Mouse (Mus musculus): ENCODE measurements at regions not wholly inside any gene's neighbourhood (a gene's known extent, or its start where the extent isn't known, plus 50 kb on each side); places are given as distances from the start of the nearest gene placed in this dataset.

- DNase-seq, result no peak
Measured at GRCm38 (mm10) chr5:77581702-77582101, 173.9 kb upstream of the Igfbp7 start.

GRCm38 (mm10) chr5:77581106-77581638, 173.3 kb upstream of the Igfbp7 start:
- DNase-seq, result no peak

- DNase-seq, result no peak
Measured at GRCm38 (mm10) chr5:77579826-77580745, 172.2 kb upstream of the Igfbp7 start.

GRCm38 (mm10) chr5:77576881-77577280, 169.0 kb upstream of the Igfbp7 start:
- DNase-seq, result no peak

- no peak for DNase-seq
Measured at GRCm38 (mm10) chr5:77575780-77576179, 167.9 kb upstream of the Igfbp7 start.

- DNase-seq, result no peak
Measured at GRCm38 (mm10) chr5:77570364-77570763, 162.5 kb upstream of the Igfbp7 start.

- DNase-seq, result no peak
Measured at GRCm38 (mm10) chr5:77568121-77568520, 160.3 kb upstream of the Igfbp7 start.

- no peak for DNase-seq
Measured at GRCm38 (mm10) chr5:77552580-77552979, 144.7 kb upstream of the Igfbp7 start.

GRCm38 (mm10) chr5:77552081-77552480, 144.2 kb upstream of the Igfbp7 start:
- DNase-seq, result no peak

- DNase-seq, result no peak
Measured at GRCm38 (mm10) chr5:77546001-77546620, 138.3 kb upstream of the Igfbp7 start.

- no peak for DNase-seq
Measured at GRCm38 (mm10) chr5:77532261-77533015, 124.6 kb upstream of the Igfbp7 start.

- peak in 1 of 2 experiments; percentile 8 for DNase-seq
Measured at GRCm38 (mm10) chr5:77530376-77530775, 122.5 kb upstream of the Igfbp7 start.

- DNase-seq, result no peak
Measured at GRCm38 (mm10) chr5:77517252-77517651, 109.4 kb upstream of the Igfbp7 start.

- DNase-seq, result no peak
Measured at GRCm38 (mm10) chr5:77515448-77515847, 107.6 kb upstream of the Igfbp7 start.

GRCm38 (mm10) chr5:77502684-77503083, 94.8 kb upstream of the Igfbp7 start:
- DNase-seq, result no peak

- no peak for DNase-seq
Measured at GRCm38 (mm10) chr5:77499949-77500460, 92.2 kb upstream of the Igfbp7 start.

GRCm38 (mm10) chr5:77494601-77495000, 86.8 kb upstream of the Igfbp7 start:
- no peak for DNase-seq

- DNase-seq, result no peak
Measured at GRCm38 (mm10) chr5:77488969-77489368, 81.1 kb upstream of the Igfbp7 start.

- no peak for DNase-seq
Measured at GRCm38 (mm10) chr5:77487837-77488827, 80.3 kb upstream of the Igfbp7 start.

GRCm38 (mm10) chr5:77483053-77483717, 75.3 kb upstream of the Igfbp7 start:
- DNase-seq, result peak; percentile 26 to 30

GRCm38 (mm10) chr5:77481811-77482210, 74.0 kb upstream of the Igfbp7 start:
- DNase-seq, result no peak

Measured in B cell, adult 2 months (primary cell).